Mouse (Mus musculus): ENCODE results near the gene Gid8. TPM values are rescaled to one million over a fixed set of nuclear protein-coding genes. Genes with fewer than 3 reads are reported as not detected.
"Not testable (repeated sequence)": the region's sequence is repeated elsewhere in the genome, so short reads cannot be mapped to it uniquely, and the experiment has no call there.

The Gid8 gene
- total RNA-seq, 2 experiments from 2014 or later, result 62.6 to 63.7 TPM

DNA sequence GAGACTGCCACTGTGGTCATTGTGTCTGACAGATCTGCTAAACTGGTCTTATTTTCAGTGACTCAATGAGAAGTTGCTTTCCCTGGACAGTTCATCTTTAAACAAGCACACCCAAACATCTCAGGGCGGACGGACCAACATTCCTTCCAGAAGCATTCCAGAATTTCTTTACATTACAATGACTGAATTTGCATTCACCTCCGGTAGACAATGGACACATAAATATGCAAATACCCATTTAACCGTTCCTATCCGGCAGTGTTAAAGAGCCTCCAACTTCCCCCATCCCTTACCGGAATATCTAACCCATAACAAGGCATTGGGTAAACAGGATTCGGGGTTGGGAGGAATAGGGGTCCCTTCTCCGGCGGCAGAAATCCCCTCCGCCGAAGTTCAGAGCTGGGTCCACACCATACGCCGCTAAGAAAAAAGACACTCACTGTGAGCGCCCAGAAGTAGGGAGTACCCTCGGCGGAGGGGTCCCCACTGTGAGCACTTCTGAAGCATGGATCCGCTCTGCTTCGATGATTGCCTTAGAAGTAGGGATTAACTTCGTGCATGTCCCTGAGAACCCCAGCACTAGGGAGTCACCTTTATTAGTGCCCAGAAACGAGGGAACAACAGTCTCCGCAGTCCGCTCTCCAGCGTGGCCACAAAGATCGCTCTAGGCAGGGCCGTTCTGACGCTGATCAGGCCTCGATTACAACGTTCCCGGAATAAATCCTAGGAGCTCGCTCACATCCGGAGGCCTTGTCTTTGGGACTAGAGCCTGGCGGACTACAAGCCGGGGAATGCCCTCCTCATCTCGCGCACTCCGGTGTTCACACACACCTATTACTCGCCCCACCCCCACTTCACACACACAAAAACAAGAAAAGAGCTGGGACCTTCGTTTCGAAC is 644 bp upstream of the Gid8 start:
- DNase-seq (ENCODE audit: low spot score in 2 of 2), result no peak

- DNase-seq (ENCODE audit: low spot score in 2 of 2), result no peak
These were observed 599 bp downstream of the Gid8 start for GRCm38 (mm10) chr2:180710276-180711155.

DNA sequence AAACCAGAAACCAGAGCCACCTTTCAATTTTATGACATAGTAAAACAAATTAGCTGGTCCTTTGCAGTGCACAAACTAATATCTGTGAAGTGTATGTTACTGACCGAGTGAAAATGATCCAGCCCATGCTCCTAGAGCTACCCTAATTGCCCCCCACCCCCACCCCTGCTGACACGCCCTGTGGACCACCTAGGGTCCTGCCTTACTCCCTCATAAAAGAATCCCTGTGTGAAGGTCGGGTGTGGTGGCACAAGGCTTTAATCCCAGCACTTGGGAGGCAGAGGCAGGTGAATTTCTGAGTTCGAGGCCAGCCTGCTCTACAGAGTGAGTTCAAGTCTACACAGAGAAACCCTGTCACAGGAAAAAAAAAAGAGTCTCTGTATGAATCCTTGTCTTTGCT is 1.6 kb downstream of the Gid8 start:
- no peak for DNase-seq (ENCODE audit: low spot score in 2 of 2)

GRCm38 (mm10) chr2:180712037-180712689 is 2.2 kb downstream of the Gid8 start:
- no peak for DNase-seq (ENCODE audit: low spot score in 2 of 2)

GRCm38 (mm10) chr2:180722748-180723147 is 12.8 kb downstream of the Gid8 start:
- not testable (repeated sequence) for DNase-seq (ENCODE audit: low spot score in 2 of 2)

- no peak for DNase-seq (ENCODE audit: low spot score in 2 of 2)
These were observed 13.9 kb downstream of the Gid8 start for GRCm38 (mm10) chr2:180723865-180724264.

DNA sequence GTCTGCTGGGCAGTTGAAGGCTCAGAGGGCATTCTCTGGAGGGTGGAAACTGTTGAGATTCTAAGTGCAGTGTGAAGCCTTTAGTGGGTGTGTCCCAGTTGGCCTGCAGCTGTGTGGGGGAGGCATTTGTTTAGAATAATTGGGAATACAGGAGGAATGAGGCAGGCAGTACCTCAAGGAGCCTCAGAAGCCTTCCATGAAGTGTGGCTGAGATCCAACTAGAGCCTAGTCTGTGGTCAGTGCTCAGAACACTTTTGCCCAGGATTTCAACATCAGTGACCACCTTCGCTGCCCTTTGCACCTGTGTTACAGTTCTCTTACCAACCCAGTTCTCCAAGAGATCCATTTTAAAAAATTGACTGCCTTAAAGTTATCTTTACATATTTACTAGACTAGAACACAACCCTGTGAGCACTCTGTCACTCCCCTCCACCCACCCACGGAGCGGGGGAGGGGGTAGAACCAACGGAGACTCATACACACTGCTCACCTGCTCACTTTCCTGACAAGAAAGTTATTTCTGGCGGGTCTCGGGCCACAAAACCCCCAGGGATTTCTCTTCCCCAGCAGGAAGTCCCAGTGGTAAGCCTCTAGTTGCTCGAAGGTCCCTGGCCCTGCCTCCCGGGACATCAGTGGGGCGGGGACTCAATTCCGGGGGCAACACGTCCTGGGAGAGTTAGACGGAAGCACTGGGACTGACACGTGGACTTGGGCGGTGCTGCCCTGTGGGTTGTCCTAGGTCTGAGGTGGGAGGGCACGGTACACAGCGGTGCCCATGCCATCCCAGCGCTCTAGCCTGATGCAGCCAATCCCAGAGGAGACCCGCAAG is 14.9 kb downstream of the Gid8 start, which contains the start of gene Slc17a9:
Slc17a9 (plus strand) TSS at position 679 of the 829 bp plus-strand sequence.
- DNase-seq (ENCODE audit: low spot score in 2 of 2), result no peak

DNA sequence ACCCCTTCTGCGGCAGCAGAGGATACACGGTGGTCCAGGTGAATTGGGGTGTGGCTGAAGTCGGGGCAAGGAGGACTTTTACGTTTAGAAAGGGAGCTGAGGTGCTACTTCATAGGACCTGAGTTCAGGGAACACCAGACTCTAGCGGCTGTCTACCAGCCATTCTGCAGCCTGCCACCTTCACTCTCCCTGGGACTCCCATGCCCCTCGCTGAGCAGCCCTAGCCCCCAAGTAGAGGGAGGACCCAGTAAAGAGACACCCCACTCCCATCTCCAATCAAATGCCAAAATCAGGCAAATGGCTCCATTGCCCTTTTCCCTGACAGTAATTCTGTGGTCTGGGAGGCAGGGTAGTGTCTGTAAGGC is 15.5 kb downstream of the Gid8 start:
- DNase-seq (ENCODE audit: low spot score in 2 of 2), result no peak

DNA sequence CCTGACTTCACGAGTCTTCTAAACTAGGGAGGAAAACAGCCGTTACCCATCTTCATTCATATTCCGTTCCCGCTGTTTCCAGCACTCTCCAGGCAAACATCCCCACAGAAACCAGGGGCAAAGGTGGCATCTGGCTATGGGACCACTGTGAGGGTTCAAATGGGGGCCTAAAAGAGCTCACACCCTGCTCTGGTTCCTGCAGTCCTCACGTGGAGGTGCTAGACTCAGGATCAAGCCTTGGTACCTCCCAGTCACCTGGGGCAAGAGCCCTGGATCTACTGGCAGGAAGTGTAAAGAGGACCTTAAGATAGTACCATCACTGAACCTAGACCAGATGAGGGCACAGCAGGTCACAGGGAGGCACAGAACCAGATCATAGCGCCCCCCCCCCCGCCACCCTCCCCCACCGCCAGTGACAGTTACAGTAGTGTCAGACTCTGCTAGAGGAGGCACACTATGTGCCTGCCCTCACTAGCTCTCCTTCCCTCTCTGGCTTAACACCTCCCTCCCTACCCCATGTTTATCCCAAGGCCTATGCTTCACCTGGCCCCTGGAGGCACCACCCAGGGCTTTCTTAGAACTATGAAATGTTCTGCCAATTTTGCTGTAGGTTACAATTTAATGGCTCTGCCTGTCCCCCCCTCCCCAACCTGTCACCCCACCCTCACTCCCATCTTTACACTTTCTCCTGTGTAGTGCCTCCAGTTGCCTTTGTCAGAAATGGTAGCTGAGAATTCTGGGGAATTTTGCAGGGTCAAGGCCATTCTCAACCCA is 16.1 kb downstream of the Gid8 start:
- no peak for DNase-seq (ENCODE audit: low spot score in 2 of 2)

GRCm38 (mm10) chr2:180726658-180727442 is 16.9 kb downstream of the Gid8 start:
- DNase-seq (ENCODE audit: low spot score in 2 of 2), result no peak

- no peak for DNase-seq (ENCODE audit: low spot score in 2 of 2)
These were observed 17.7 kb downstream of the Gid8 start for GRCm38 (mm10) chr2:180727613-180728021.

GRCm38 (mm10) chr2:180731036-180731435 is 21.1 kb downstream of the Gid8 start:
- DNase-seq (ENCODE audit: low spot score in 2 of 2), result no peak

- no peak for DNase-seq (ENCODE audit: low spot score in 2 of 2)
These were observed 22.1 kb downstream of the Gid8 start for GRCm38 (mm10) chr2:180731984-180732383.

DNA sequence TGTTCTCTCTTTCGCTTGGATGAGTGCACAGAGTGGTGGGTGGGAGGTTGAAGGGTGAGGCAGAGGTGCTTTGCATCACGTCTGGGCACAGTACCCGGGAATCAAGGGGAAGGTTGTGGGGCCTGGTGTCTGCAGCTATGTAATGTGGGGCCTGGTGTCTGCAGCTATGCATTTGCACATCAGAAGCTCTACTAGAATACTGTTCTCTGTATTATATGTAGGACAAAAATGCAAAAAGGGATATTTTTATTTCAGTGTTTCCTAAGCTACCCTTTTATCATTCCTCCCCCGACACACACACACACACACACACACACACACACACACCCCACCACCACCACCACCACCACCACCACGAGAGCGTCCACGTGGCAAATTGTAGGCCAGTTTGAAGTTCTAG is 25.3 kb downstream of the Gid8 start:
- DNase-seq (ENCODE audit: low spot score in 2 of 2), result no peak

DNA sequence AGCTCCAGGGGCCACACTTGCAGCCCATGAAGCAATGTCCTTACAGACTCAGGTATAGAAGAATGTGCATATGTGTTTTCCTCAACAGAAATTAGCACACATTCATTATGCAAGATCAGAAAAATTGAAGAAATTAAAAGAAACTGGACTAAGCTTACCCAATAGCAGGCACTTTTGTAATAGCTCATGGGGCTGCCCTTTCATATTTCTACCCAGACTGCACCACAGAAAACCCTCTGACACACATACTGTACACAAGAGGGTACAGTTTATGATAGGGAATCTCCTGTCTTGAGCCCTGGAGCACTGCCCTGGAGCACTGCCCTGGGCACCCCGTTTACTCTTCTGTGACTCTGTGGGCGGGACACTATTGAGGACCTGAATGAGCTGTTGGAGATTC is 28.1 kb downstream of the Gid8 start:
- no peak for DNase-seq (ENCODE audit: low spot score in 2 of 2)

DNA sequence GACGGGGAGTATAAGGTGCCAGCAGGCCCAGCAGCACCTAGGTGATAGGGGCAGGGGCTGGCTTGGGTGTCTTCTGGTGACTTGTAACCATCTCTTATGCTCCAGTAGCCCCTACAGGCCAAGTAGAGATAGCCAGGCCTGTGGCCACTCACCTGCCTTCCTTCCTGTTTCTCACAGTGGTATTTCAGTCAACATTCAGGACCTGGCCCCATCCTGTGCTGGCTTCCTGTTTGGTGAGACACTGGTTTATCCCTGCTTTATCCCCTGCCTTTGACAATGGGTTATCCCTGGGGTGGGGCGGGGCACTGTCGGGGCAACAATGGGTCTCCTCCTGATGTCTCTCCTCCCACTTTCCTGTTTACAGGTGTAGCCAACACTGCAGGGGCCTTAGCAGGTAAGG is 30.4 kb downstream of the Gid8 start:
- no peak for DNase-seq (ENCODE audit: low spot score in 2 of 2)

DNA sequence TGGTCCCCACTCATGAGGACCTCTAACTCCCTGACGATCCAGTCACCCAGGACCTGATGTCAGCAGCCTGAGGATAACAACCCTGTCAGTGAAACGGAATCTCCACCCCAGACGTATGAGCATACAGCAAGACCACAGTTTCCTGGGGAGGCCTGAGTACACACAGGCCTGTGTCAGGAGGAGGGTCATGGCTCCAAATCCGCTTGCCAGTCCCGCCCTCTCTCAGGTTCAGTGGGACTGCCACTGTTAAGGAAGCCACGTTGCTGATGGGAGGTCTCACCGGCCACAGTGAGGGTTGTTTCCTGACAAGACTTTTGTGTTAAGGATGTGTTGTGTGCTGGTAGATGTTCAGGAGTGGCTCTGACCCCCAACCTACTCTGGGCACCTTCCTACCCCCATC is 31.5 kb downstream of the Gid8 start:
- no peak for DNase-seq (ENCODE audit: low spot score in 2 of 2)

DNA sequence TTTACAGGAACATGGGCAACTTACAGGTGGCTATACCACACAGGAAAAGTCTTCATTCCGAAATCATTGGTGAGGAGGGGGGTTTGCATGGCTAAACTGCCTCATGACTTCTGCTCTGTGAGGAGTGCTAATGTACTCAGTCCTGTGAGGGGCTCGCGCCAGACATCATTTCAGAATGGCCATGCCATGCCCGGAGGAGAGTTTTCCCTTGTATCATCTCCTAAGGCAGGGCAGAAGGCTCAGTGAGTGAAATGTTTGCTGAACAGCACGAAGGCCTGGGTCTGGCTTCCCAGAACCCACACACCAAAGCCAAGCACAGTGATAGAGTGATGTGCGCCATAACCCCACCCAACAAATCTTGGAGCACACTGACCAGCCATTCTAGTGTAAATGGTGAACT is 32.9 kb downstream of the Gid8 start:
- no peak for DNase-seq (ENCODE audit: low spot score in 2 of 2)

DNA sequence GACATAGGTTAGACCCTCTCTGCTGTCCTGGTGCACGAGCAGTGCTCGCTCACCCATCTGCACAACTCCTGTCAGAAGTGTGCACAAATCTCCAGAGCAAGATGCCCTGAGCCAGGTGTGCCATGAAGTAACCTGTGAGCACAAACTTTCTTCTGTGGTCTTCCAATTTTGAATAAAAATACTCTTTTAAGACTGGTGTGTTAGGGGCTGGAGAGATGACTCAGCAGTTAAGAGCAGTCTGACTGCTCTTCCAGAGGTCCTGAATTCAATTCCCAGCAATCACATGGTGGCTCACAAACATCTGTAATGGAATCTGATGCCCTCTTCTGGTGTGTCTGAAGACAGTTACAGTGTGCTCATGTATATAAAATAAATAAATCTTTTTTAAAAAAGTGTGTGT is 33.4 kb downstream of the Gid8 start:
- no peak for DNase-seq (ENCODE audit: low spot score in 2 of 2)
